Mouse (Mus musculus): ENCODE results near the gene Ifi44. TPM values are rescaled to one million over a fixed set of nuclear protein-coding genes. Genes with fewer than 3 reads are reported as not detected.

Gene Ifi44
- 0.08 TPM in 2 replicates for polyA plus RNA-seq (2015; fragmentation: Nextera tagmentation; extraction: Ambion mirVana)

DNA sequence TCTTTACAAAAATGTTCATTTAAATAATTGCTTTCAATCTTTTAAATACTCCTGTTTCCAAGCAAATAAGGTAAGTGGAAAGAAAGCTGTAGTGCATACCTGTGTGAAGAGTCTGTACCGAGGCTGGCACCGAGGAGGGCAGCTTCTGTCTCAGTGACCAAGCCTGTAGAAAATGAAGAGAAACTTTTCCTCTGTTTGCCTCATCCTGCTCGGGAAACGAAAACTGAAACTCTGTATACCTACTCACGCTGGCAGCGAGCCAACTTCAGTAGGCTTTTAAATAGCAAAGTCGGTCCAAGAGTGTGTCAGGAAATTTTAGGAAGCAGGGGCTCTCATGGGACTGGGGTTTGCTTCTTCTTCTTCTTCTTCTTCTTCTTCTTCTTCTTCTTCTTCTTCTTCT lies at the start of gene Ifi44:
TSS of gene Ifi44 (minus strand) at position 224 of the 400 bp plus-strand sequence.
- H3K27me3 ChIP-seq: no peaks in the 10 kb centered on the region
- no peak within 1 kb of the TSS for H3K9ac ChIP-seq
- H3K27ac ChIP-seq: no peak within 1 kb of the TSS
- no peaks in the 10 kb centered on the region for H3K4me1 ChIP-seq (replicated peaks)
- 78% methylated on average over 7 of the region's 7 CpGs for WGBS
- no peak for ATAC-seq (ENCODE audit: low FRiP score)
- H3K4me3 ChIP-seq: no peak within 1 kb of the TSS
- H3K9me3 ChIP-seq: no peaks in the 10 kb centered on the region
- H3K36me3 ChIP-seq: no peaks in the 10 kb centered on the region
- no peak within 1 kb of the TSS for H3K4me2 ChIP-seq

DNA sequence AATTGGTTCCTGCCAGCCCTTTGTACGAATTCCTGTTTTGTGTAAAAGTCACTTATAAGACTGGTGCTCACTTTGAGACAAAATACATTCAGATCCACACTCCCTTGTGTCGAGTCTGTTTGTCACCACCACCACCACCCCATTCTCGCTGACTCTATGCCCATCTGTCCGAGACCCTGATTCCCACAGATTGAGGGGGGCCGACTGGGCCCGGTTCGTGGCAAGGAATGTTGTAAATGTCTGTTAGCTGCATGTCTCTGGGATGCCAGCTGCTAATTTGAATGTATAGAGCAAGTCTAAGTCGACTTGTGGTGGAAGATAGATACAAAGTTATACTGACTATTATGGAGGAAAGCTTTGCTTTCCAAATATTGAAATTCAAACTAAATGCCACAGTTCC lies 38.9 kb upstream of the Ifi44 start:
- no peak overlapping the region for H3K4me3 ChIP-seq
- no peak overlapping the region for H3K27ac ChIP-seq
- no peaks in the 10 kb centered on the region for H3K4me1 ChIP-seq (replicated peaks)
- no peak overlapping the region for H3K4me2 ChIP-seq
- no peaks in the 10 kb centered on the region for H3K27me3 ChIP-seq
- 69% methylated on average over 8 of the region's 8 CpGs for WGBS
- H3K9ac ChIP-seq: no peak overlapping the region
- ATAC-seq (ENCODE audit: low FRiP score): no peak
- no peaks in the 10 kb centered on the region for H3K36me3 ChIP-seq
- H3K9me3 ChIP-seq: no peaks in the 10 kb centered on the region

DNA sequence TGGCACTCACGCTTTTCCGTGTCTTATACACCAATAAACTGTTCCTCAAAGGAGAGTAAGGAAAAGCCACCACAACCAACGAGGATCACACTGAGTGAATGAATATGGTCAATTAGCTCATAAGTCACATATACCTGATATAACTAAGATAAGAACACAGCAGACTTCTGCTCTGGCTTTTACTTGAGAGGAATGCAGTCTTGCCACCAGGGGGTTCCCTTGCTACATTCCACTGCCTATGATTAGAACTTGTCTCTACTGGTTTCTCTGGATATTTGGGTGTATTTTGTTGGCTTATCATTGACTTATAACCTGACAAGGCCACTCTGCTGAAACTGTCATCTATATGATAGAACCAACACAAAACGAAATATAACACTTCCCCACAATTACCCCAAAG lies 25.3 kb upstream of the Ifi44 start:
- Histone ChIP-seq H3K4me2 (no peak overlapping the region), H3K9ac (no peak overlapping the region), H3K4me1 (replicated peaks) (no peaks in the 10 kb centered on the region), H3K4me3 (no peak overlapping the region), H3K27ac (no peak overlapping the region), H3K27me3 (no peaks in the 10 kb centered on the region), H3K36me3 (no peaks in the 10 kb centered on the region), H3K9me3 (no peaks in the 10 kb centered on the region)
- 80% methylated on average over 4 of the region's 4 CpGs for WGBS
- ATAC-seq (ENCODE audit: low FRiP score): no peak

DNA sequence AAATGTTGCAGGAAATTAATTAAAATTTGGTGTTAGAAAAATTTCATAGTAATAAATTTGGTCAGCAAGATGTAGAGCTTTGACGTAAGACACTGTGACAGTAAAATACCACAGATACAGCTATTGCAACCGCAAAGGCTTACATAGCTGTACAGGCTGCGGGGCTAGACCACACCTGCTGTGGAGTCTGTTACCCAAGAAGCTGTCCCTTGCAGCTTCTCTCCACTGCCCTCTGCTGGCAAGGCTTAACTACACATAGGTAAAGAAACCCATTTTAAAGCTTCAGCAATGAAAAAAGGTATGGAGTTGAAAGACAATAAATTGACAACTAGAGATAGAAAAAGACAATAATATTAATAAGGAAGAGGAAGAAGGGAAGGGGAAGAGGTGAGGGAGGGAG lies 21.3 kb upstream of the Ifi44 start:
- WGBS: 68% methylated on average over 3 of the region's 3 CpGs
- Histone ChIP-seq H3K9me3 (no peaks in the 10 kb centered on the region), H3K4me3 (no peak overlapping the region), H3K27ac (no peak overlapping the region), H3K4me1 (replicated peaks) (no peaks in the 10 kb centered on the region), H3K9ac (no peak overlapping the region), H3K4me2 (no peak overlapping the region), H3K36me3 (no peaks in the 10 kb centered on the region), H3K27me3 (no peaks in the 10 kb centered on the region)
- no peak for ATAC-seq (ENCODE audit: low FRiP score)

DNA sequence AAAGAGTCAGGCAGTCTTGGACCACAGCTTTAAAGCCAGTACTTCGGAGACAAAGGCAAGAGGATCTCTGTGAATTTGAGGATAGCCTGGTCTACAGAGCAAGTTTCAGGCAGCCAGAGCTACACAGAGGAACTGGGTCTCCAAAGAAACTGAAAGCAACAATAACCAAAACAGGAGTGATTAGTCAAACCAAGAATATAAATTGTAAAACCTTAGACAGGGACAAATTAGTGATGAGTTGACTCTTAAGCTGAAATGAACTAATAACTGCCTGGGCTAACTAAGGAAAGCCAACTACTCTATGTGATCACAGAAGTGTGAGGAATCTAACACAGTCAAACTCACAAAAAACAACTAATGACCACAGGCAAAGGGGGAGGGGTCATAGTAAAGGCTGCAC lies 1.2 kb downstream of the Ifi44 start:
- H3K27me3 ChIP-seq: no peaks in the 10 kb centered on the region
- WGBS: 93% methylated on average over 1 of the region's 1 CpGs
- no peak for ATAC-seq (ENCODE audit: low FRiP score)

DNA sequence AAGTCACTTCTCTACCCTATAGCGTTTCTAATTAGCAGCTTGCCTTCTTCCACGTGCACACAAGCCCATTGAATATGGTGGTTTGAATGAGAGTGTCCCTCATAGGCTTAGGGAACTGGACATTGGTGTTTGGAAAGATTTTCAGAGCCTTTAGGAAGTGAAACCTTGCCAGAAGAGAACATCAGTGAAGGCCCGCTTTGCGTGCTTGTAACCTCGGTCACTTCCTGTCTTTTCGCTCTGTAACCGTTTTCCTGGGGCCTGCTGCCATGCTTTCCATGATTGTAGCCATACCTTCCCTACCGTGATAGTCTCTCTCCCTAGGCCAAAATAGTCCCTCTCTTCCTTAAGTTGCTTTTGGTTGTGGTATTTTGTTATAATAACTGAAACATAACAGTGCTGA lies 3.7 kb downstream of the Ifi44 start:
- ATAC-seq (ENCODE audit: low FRiP score): no peak
- H3K36me3 ChIP-seq: no peaks in the 10 kb centered on the region
- H3K9ac ChIP-seq: no peak overlapping the region
- H3K27me3 ChIP-seq: no peaks in the 10 kb centered on the region
- no peak overlapping the region for H3K4me2 ChIP-seq
- H3K4me3 ChIP-seq: no peak overlapping the region
- no peaks in the 10 kb centered on the region for H3K4me1 ChIP-seq (replicated peaks)
- H3K9me3 ChIP-seq: no peaks in the 10 kb centered on the region
- H3K27ac ChIP-seq: no peak overlapping the region
- 92% methylated on average over 8 of the region's 8 CpGs for WGBS

More for the DNA sequence above, 1.2 kb downstream of the Ifi44 start:
- no peak overlapping the region for H3K9ac ChIP-seq
- H3K4me2 ChIP-seq: no peak overlapping the region
- no peaks in the 10 kb centered on the region for H3K36me3 ChIP-seq
- H3K4me3 ChIP-seq: no peak overlapping the region
- H3K4me1 ChIP-seq (replicated peaks): no peaks in the 10 kb centered on the region
- H3K9me3 ChIP-seq: no peaks in the 10 kb centered on the region
- H3K27ac ChIP-seq: no peak overlapping the region

DNA sequence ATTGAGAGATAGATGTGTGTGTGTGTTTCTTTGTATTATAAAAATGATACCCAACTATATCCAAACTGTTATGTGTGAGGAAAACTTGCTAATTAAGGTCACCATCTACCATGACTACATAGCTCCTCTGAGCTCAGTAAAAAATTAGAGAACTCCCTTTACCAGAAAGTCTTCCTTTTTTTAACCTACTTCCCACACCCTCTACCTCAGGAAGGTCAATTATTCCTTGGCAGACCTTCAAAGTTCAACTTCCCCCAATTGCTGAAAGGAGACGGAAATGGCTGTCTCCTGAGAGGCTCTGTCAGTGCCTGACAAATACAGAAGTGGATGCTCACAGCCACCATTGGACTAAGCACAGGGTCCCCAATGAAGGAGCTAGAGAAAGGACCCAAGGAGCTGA lies 7.5 kb downstream of the Ifi44 start:
- no peak overlapping the region for H3K4me2 ChIP-seq
- H3K27me3 ChIP-seq: no peaks in the 10 kb centered on the region
- no peaks in the 10 kb centered on the region for H3K36me3 ChIP-seq
- H3K27ac ChIP-seq: no peak overlapping the region
- no peak overlapping the region for H3K4me3 ChIP-seq
- H3K4me1 ChIP-seq (replicated peaks): no peaks in the 10 kb centered on the region
- H3K9me3 ChIP-seq: no peaks in the 10 kb centered on the region
- WGBS: 84% methylated on average over 1 of the region's 1 CpGs
- H3K9ac ChIP-seq: no peak overlapping the region
- no peak for ATAC-seq (ENCODE audit: low FRiP score)

DNA sequence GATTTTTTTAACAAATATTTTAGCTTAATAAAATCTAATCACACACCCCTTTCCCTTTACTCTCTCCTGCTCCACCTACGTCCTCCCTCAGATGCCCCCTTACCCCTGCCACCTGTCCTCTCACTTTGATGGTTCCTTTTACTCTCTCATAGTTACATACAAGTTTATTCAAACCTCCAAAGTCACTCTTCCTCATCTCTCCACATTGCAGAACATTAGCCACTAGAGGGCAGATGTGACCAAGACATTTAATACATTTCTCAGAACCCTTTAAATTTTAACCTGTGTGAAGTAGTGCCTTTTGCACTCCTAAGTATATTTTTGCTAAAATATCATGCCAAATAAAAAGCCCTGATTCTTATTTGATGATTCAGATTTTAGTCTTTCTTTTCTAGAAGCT lies 33.5 kb downstream of the Ifi44 start:
- H3K4me3 ChIP-seq: no peak overlapping the region
- no peak overlapping the region for H3K9ac ChIP-seq
- H3K27ac ChIP-seq: no peak overlapping the region
- no peaks in the 10 kb centered on the region for H3K4me1 ChIP-seq (replicated peaks)
- H3K27me3 ChIP-seq: no peaks in the 10 kb centered on the region
- H3K4me2 ChIP-seq: no peak overlapping the region
- no peaks in the 10 kb centered on the region for H3K9me3 ChIP-seq
- no peaks in the 10 kb centered on the region for H3K36me3 ChIP-seq
- peak; percentile 36; the same call in 1 of the 2 replicates for ATAC-seq (ENCODE audit: low FRiP score)
- WGBS: 34% methylated on average over 1 of the region's 1 CpGs

DNA sequence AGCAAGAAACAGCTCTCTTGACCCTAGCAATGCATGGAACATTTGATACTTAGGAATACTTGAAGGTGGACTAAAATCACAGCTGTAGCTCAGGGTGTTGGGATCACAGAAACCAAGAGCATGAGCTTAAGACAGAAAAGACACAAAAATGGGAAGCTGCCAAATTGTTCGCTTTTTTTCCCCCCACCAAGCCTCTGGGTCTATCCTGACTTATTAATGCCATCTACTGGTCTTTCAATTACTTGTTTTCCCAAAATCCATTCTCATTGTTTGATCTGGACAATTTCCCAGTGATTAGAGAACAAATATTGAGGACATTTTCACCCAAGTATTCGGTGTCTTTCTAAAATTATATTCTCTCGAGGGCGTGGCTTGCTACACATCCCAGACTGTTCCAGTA lies 42.4 kb downstream of the Ifi44 start:
- ATAC-seq (ENCODE audit: low FRiP score): no peak
- no peak overlapping the region for H3K4me3 ChIP-seq
- no peak overlapping the region for H3K9ac ChIP-seq
- no peaks in the 10 kb centered on the region for H3K27me3 ChIP-seq
- 90% methylated on average over 4 of the region's 4 CpGs for WGBS
- no peaks in the 10 kb centered on the region for H3K9me3 ChIP-seq
- no peaks in the 10 kb centered on the region for H3K36me3 ChIP-seq
- H3K4me1 ChIP-seq (replicated peaks): no peaks in the 10 kb centered on the region
- H3K4me2 ChIP-seq: no peak overlapping the region
- no peak overlapping the region for H3K27ac ChIP-seq

Other genes starting within 250 kb of the Ifi44 start
- gene Ifi44l, start 12.9 kb upstream of the Ifi44 start, polyA plus RNA-seq (2015; fragmentation: Nextera tagmentation; extraction: Ambion mirVana): 0.14 TPM in 1 of 2 replicates, not detected in the other
- 0.40 and 0.52 TPM in 2 replicates for gene Ptgfr, start 87.7 kb upstream of the Ifi44 start, polyA plus RNA-seq (2015; fragmentation: Nextera tagmentation; extraction: Ambion mirVana)